Mouse (Mus musculus): ENCODE data around the gene Upk1b.
A peak's percentile ranks its signal among the peaks of the same experiment; 100 is the strongest.

Gene Upk1b

DNA sequence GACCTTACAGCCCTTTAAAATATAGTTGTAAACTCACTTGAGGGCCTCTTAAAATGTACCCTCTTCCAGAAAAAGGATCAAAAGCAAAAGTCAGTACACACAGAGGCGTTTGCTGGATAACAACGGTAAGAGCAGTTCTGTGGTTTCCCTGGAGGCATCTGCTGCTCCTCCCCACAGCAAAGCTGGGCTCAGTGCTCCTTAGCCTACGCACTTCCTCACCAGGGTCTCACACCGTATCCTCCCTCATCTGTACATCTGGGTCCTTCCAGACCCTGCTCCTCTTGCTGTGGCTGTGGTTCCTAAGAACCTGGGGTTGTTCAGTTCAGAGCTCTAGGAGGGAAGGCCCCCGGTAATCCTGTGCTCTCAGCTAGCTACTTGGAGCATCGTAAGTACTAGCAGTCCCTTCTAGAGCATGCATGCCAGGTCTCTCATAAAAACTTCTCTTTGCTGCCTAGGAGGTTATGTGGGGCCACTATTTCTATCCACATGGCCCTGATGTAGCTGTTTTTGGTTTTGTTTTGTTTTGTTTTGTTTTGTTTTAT lies 39.2 kb downstream of the Upk1b start:
- DNase-seq: no peak

DNA sequence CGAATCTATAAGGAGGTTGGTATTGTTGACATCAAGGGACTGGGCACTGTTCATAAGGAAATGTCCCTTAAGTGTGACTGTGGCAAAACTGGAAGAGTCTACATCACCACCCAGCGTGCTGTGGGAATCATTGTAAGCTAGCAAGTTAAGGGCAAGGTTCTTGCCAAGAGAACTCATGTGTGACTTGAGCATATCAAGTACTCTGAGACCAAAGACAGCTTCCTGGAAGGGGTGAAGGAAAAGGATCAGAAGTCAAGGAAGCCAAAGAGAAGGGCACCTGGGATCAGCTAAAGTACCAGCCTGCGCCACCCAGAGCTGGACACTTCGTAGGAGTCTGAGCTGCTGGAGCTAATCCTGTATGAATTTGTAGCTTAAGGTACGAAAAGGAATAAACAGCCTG lies 39.9 kb downstream of the Upk1b start:
- no peak for DNase-seq

DNA sequence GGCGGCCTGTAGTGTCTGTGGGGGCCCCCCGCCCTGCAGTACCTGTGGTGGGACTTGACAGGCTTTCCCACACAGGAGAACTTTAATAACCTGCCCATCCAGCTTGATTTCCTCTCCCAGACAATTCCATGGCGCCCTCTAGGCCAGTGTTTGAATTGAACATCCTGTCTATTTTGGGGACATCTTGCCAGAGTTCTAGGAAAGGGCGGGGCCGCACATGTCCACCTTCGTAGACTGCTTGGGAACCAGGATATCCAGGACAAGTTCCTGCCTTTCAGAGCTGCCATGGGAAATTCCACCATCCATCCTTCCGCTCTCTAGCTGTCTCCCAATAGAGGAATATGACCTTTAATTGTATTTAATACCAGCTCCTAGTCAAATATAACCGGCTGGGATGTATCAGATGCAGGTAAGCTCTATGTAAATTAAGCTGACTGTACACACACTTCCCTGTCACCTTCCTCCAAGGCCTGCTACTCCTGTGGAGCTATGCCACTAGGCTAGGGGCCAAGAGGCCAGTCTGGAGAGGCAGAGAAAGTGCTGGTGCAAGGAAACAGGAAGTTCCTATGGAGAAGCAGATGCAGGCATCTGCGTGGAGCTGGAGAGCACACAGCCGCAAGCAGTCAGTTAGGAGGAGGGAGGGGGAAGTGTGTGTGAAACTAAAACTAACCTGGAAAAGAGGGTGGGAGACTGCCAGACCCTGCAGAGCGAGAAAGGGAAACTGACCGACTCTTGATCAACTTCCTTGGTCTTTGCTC lies 41.8 kb downstream of the Upk1b start:
- DNase-seq: peak; percentile 71 to 84

DNA sequence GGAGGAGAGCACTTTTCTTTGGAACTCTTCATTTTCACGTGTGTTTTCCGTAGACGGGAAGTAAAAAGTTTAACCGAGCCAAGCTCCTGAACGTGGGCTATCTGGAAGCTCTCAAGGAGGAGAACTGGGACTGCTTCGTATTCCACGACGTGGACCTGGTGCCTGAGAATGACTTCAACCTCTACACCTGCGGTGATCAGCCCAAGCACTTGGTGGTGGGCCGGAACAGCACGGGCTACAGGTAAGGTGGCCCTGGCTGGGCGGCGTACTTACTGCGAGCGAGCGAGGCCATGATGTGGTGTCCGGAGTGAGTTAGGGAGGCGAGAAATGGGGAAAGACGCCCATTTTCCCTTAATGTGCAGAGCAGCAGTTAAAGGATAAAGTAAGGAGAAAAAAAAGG lies 42.5 kb downstream of the Upk1b start:
- no peak for DNase-seq

DNA sequence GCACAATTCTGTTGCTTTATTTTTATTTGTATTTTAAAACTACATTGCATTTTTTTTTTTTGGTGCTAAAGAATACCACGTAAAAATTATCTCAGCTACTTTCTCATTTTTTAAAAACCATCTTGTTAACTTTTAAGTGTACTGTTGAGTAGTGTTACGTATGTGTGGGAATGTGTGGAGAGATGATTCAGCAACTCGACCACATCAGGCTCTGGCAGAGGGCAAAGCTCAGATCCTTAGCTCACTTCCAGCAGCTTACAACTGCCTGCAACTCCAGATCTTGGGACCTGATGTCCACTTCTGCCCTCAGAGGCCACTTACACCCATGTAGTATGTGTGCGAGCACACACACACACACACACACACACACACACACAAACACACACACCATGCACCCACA lies 43.6 kb downstream of the Upk1b start:
- DNase-seq: peak; percentile 16 to 41

DNA sequence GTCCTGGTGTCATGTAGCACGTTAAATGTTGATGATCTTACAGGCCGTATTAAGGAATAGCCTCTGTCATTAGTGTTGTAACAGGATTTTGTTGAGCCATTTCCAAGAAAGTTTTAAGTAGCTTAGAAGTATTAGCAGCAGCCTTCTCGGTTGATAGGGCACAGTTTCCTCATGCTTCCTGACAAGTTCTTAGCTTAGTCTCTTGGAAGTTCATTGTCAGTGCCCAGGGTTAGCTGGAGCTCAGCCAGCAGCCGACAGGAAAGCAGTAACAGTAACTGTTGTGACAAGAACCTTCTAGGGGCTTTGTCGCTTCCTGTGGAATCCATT lies 44.0 kb downstream of the Upk1b start:
- DNase-seq: peak; percentile 82 to 84

DNA sequence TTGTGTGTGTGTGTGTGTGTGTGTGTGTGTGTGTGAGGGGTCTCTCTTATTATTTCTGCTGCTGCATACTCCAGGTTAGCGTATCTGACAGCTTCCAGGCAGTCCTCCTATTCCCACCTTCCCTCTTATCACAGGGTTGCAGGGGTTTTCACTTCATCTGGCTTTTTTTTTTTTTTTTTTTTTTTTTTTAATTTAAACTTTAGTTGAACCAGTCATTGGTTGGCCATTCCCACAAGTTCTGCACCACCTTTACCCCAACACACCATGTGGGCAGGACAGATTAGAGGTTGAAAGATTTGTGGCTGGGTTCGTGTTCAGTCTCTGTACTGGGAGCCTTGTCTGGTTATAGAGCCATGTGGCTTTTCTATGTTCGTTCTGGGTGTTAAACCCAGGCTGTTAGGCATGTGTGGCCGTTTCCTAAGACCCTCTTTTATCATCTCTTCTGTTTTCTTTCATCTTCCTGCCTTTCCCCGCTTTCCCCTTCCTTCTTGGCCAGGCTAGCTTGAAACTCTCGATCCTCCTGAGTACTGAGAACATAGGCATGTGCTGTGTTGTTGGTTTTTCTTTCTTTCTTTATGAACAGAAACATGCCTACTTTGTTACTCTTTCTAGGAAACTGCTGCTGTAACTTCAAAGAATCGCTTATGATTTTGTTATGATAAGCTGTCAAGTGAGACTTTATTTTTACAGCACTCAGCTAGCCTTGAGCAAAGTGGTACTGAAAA lies 44.5 kb downstream of the Upk1b start:
- DNase-seq: no peak

DNA sequence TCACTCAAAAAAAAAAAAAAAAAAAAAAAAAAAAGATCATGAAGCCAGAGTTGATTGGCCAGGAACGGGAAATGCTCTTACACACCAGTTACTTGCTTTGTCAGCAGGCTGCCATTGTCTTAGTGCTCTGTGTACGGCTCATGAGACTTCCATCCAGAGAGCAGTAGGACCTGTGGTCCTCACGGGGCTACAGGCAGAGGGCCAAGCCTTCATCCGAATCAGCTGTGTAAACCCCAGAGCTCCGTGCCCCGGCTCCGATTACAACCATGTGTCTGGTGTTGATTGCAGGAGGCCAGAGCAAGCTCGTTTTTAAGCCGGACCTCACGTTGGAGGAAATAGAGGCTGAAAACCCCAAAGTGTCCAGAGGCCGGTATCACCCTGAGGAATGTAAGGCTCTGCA lies 46.5 kb downstream of the Upk1b start:
- no peak for DNase-seq

DNA sequence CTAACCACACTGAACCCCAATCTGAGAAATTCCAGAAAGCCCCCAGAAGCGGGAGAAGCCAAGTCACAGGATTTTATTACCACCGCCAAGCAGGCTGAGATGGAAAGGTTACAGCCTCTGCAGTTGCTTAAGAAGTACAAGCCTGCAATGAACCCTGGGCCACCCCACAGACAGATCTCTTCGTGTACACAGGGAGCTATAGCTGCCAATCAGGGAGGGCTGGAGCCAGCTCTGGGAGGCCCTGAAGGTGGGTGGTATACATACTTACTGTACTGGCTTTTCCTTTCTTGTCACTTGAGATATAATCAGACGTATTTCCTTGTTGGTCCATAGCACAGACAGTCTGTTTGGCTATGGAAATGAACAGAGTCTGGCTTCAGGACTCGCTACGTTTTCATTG lies 49.3 kb downstream of the Upk1b start:
- no peak for DNase-seq

DNA sequence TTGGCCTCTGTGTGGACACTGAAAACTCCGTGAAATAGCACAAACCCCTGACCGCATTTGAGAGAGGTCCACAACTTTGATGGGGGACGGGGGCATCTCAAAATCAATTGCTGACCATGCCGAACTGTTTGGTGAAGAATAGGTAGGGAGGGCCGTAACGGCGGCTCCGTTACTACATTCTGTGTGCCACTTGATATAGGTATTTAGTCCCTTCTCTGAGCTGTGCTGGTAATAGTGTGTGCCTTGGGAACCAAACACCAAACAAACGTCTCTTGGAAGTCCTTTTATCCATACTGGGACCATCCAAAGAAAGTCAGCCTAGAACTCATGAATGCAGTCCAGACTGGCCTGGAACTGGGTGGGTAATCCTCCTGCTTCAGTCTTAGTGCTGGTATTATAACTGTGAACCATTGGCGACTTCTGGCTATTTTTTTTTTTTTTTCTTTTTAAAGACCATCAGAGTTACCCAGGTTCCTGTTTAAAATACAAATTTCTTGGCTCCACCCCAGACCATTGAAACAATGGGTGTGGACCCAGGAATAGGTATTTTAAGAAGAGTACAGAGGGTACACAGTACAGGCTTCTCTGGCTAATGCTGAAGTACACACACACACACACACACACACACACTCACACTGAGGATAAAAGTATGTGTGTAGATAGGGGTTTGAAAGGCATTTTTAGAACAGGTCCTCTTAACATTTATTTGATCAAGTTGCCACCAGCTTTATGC lies 56.0 kb downstream of the Upk1b start:
- DNase-seq: no peak

DNA sequence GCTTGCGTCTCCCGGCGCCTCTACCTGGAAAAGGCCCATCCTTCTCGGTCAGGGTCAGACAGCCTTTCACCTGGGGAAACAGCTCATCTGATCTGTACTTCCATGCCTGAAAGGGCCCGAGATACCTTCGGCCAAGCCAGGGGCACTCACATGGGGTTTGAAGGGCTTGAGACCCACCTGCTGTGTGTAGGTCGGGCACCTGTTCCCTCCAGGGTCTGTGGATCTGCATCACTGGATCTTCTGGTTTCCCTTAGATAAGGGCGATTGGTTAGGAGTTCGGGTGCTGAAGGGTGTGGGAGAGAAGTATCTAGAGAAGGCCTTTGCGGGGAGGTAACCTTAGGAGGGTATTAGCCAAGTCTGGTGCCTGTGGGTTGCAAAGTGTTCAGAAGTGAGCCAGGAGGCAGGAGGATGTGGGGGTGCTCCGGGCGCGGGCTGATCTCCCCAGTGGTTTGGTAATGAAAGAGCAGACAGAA lies 57.4 kb downstream of the Upk1b start:
- no peak for DNase-seq

DNA sequence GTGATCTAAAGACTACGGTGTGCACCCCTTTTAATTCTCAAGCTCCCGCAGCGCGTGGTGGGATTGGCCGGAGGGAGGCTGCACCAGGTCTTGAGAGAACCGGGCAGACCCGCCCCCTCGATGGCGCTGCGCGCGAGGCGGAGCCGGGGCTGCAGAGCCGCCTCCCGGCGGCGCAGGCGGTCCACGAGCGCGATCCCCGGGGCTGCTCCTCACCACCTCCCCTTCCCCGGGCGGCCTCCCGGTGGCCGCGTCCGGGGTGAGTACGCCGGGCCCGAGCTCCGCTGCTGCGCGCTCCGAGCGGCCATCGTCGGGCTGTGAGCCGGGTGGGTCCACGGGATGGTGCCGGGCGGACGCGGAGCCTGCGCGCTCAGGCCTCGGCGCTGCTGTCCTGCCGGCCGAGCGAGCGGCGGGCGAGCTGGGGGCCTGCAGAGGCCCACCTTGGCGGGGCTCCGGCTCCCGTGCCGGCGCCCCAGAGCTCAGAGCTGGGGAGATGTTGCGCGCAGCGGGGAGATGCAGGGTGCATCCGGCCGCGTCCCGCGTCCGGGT lies 57.9 kb downstream of the Upk1b start, which contains the start of gene B4galt4:
Gene B4galt4 (plus strand): TSS at position 152 of the 546 bp plus-strand sequence.
- DNase-seq: peak; percentile 79 to 89

DNA sequence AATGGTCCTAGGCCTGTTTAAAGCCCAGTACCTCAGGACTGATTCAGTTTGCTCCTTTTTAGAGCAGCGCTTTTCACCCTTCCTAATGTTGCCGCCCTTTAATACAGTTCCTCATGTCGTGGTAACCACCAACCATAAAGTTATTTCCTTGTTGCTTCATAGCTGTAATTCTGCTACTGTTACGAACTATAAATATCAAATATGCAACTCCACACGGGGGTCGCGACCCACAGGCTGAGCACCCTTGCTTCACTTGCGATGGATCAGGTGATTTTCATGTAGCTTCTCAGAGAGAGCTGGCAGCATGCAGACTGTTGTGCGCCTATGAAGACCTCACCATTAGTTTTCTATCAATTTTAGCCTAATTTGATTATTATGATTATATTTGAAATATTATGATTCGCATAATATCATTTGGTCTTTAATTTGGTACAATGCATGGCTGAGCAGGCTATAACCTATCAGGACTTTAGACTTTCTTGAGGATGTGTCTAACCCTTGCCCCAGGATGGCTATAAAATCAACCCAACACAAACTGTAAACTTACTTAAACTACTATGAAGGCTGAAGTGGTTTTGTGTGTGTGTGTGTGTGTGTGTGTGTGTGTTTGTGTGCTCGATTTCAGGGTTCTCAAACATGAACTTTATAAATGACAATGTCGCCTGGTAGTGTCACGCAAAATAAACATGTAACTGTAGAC lies 58.8 kb downstream of the Upk1b start:
- DNase-seq: no peak

DNA sequence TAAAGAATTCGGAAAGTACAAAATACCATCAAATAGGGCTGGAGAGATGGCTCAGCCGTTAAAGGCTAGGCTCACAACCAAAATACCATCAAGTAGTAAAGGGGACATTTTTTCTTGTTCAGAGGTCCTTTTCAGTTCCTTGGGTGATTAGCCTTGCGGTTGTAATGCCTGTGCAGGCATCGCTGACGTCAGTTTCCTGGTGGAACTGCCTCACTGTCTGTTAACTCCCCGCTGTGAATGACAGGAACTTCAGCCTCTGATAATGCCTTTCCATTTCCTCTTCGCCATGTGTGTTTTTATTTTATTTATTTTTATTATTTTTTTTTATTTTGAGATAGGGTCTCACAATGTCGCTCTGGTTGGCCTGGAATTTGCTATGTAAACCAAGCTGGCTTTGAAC lies 69.2 kb downstream of the Upk1b start:
- peak; percentile 18 to 50 for DNase-seq

DNA sequence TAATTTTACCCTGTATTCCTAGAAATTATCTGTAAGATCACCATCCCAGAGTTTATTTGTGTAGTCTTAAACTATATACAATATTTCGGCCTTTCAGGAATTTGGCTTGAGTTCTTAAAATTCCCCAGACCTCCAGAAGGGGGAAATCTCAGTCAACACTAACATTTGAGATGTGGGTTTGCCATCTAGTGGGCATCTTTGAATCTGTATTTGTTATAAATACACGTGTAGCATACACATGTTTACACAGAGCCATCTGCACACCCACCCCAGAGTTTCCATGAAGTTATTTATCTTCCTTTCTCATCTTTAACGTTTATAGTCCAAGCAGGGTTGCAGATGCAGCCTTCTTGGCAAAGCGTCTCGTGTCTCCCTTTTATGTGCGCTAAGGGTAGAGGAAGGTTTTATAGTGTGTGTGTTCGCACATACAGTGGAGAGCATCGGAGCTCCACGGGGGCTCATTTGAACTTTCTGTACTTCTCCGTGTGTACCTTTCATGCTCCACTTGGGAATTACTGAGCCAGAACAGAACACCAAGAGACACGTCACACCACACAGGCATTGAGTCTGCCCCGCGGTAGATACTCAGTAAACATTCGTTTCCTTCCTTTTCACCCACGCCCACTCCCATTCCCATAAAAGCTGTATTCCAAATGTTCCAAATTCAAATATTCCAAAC lies 70.4 kb downstream of the Upk1b start:
- DNase-seq: peak; percentile 28 to 45

DNA sequence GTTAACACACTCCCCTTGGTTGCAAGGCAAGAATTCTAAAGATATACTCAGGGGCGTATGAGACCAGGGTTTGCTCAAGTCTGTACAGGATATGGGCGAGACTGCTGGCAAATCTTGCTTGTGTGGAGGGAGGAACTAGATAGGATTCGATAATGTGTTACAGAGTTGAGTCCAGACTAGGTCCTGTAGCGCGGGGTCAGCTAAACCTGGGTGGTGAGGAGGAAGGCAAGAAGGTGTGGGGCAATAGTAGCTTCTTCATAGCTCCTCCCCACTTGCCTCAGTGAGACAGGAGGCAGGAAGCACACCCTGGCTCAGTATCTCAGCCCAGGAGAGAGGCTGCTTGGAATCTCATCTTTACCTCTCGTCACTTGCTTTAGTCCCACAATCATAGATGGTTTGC lies 71.0 kb downstream of the Upk1b start:
- peak in 1 of 2 experiments; percentile 22 for DNase-seq

DNA sequence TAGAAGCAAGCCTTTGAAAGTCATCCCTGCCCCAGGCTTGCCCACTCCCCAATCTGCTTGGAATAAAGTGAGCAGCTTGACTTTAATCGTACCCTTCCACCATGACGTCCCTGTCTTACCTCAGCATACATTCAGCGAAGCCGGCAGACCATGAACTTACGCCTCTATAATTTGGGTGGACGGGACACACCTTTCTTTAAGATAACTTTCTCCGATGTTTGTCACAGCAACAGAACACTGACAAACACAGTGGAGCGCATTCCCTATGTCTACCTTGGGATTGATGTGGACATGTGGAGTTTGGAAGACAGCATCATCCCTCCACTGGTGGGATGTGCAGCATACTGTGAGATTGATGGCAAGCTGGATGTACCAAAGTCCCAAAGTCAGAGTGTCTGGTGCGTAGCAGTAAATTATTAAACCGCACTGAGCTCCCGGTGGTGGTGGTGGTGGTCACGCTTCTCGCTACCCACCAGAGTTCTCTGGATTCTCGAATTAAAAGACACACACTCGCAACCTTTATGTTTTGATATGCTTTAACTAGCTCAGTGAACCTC lies 71.5 kb downstream of the Upk1b start:
- DNase-seq: peak in 1 of 2 experiments; percentile 27

DNA sequence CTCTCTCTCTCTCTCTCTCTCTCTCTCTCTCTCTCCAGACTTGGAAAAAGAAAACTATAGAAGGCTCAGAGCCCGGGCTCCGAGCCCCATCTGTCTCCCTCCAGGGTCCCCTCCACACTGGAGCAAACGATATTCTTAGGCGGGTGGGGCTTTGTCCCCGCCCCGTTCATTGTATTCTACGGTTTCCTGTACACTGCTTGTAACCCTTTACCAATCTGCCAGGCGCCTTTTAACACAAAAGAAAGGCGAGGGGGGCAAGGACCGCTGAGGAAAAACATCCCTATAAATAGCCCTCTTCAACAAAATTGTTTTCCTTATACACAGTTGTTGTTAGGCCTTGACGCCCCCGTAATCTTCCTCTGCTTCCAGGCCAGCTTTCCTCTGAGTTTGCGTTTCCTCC lies 75.2 kb downstream of the Upk1b start:
- DNase-seq: peak; percentile 55 to 74

DNA sequence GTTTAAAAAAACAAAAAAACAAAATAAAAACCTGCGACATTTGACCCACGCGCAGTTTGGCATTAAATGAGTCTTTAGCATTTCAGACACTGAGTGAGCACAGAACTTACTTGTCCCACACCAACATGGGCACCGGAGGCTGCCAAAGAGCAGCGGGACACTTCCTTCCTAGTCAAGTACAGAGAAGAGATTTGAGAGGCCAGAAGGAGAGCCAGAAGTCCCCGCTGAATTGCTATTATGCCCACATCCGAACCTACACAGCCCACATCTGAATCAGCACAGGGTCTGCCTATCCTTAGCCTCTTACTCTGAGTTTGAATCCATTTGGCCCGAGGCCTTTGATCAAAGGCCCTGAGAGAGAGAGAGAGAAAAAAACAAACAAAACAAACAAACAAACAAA lies 75.9 kb downstream of the Upk1b start:
- DNase-seq: peak in 1 of 2 experiments; percentile 61

All from kidney, postnatal 25 days (tissue).